Mouse (Mus musculus): Measurements from ENCODE around the gene Me3.

- TF ChIP-seq EP300 (IDR thresholded peaks at IDR 0.05; ENCODE audit: insufficient read depth, low read depth, low read length) (no peak), CTCF (IDR thresholded peaks at IDR 0.05) (no peak)
Observed at GRCm38 (mm10) chr7:89629006-89629405, 3.2 kb upstream of the Me3 start.
